Mouse (Mus musculus): ENCODE measurements around the gene Cypt4.
"Not testable (repeated sequence)": the region's sequence is repeated elsewhere in the genome, so short reads cannot be mapped to it uniquely, and the experiment has no call there.

Gene Cypt4

DNA sequence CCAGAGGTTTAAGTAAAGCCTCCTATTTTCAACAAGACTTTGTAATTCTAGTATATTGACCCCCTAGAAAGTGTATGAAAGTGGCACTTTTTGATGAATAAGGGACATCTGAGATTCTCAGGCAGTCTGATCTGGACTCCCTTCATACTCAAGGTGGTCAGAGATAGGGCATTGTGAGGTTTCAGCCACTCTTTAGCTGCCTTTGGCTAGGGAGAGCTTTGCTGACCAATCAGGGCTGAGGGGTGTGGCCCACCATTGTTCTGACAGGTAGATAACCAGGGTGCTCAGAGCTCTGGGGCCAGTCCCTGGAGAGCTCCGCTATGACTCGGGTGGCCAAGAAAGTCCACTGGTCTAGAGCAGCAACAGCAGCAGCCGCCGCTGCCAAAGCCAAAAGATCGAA is at the start of gene Cypt4:
Gene Cypt4, plus strand, starts transcription at position 301 of the 400 bp plus-strand sequence.
- DNase-seq = no peak

DNA sequence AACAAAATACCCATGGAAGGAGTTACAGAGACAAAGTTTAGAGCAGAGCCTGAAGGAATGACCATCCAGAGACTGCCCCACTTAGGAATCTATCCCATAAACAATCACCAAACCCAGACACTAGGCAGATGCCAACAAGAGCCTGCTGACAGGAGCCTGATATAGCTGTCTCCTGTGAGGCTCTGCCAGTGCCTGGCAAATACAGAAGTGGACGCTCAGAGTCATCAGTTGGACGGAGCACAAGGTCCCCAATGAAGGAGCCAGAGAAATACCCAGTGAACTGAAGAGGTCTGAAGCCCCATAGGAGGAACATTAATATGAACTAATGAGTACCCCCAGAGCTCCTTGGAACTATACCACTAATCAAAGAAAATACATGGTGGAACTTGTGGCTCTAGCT is 12.3 kb downstream of the Cypt4 start:
- DNase-seq = not testable (repeated sequence)

Measured in cerebellum, postnatal 25 days (tissue).